9 mouse cellular contexts compared by ENCODE assay signal in genomic region chr12:102643316-102643715, GRCm38 (mm10).
DNase-seq lines count a peak whose midpoint lies in the region; ATAC-seq lines count a peak whose summit lies in the region.
"Had no signal": no experiment of that assay in that cellular context is flagged by ENCODE, and none has a peak within 500 bp of the region (broad histone marks: within the 10 kb centered on the region; RNA-seq: fewer than 3 reads in every experiment).

No protein-coding gene starts in this region.

- H3K4me1 ChIP-seq in midbrain, embryonic 15.5 days = peaks cover 17% of the 10 kb centered on the region
- H3K4me1 ChIP-seq in midbrain, embryonic 14.5 days (ENCODE audit: control insufficient read depth, insufficient read depth, low read length) = peaks cover 13% of the 10 kb centered on the region

- no peak overlapping the region for H3K4me3 ChIP-seq in midbrain, embryonic 15.5 days
- H3K4me3 ChIP-seq in midbrain, embryonic 14.5 days (replicated peaks; ENCODE audit: low read depth, low read length) = no peak overlapping the region
- H3K4me3 ChIP-seq: megakaryocyte, embryonic 14.5 days had no signal

- no peak overlapping the region for H3K27ac ChIP-seq in midbrain, embryonic 15.5 days
- no peak overlapping the region for H3K27ac ChIP-seq in midbrain, embryonic 14.5 days (replicated peaks; ENCODE audit: low read depth, low read length)

- 0 out of 2 replicates have a peak, but pooled peaks have one; percentile 21 for ATAC-seq in midbrain, embryonic 15.5 days (replicated peaks)
- no peak for ATAC-seq in midbrain, embryonic 14.5 days (ENCODE audit: low FRiP score, low TSS enrichment)

- 70% methylated on average over 6 of the region's 6 CpGs for WGBS in midbrain, embryonic 15.5 days
- 84% methylated on average over 6 of the region's 6 CpGs for WGBS in midbrain, embryonic 14.5 days

- H3K36me3 ChIP-seq in midbrain, embryonic 15.5 days (replicated peaks) = no peaks in the 10 kb centered on the region
- no peaks in the 10 kb centered on the region for H3K36me3 ChIP-seq in midbrain, embryonic 14.5 days (ENCODE audit: control insufficient read depth, insufficient read depth, low read length)

- no peak overlapping the region for H3K4me2 ChIP-seq in midbrain, embryonic 15.5 days
- no peak overlapping the region for H3K4me2 ChIP-seq in midbrain, embryonic 14.5 days (ENCODE audit: low read length)

- no peak overlapping the region for H3K9ac ChIP-seq in midbrain, embryonic 15.5 days
- no peak overlapping the region for H3K9ac ChIP-seq in midbrain, embryonic 14.5 days (replicated peaks; ENCODE audit: low read length)

- peak; percentile 53 to 61 for DNase-seq in cerebellum, postnatal 14 days
- no peak for DNase-seq in cerebellum, adult 9-10 months
- DNase-seq in midbrain, embryonic 14.5 days = no peak
- DNase-seq in kidney, postnatal 10 days = peak; percentile 85
- DNase-seq in spleen, postnatal 36 days (ENCODE audit: low spot score in 2 of 2) = peak; percentile 60 to 61
- no peak for DNase-seq in left cerebral cortex, postnatal 4 days
- DNase-seq in urinary bladder, postnatal 36 days (ENCODE audit: low spot score in 2 of 2) = no peak

- H3K27me3 ChIP-seq in midbrain, embryonic 15.5 days (replicated peaks) = no peaks in the 10 kb centered on the region
- H3K27me3 ChIP-seq in midbrain, embryonic 14.5 days (ENCODE audit: control insufficient read depth, insufficient read depth, low read length) = no peaks in the 10 kb centered on the region
- H3K27me3 ChIP-seq: megakaryocyte, embryonic 14.5 days had no signal

- intact Hi-C loops in left cerebral cortex, postnatal 4 days (cut with DNase I) = no loop called here

- H3K9me3 ChIP-seq in midbrain, embryonic 15.5 days = no peaks in the 10 kb centered on the region
- H3K9me3 ChIP-seq in midbrain, embryonic 14.5 days (ENCODE audit: control insufficient read depth, low read length) = no peaks in the 10 kb centered on the region
- H3K9me3 ChIP-seq: megakaryocyte, embryonic 14.5 days had no signal

Comparison
In these comparisons a context has a peak if more than half of its experiments do, and no peak if none do; other contexts are left out.
1. DNase-seq: peak in cerebellum, postnatal 14 days (2 of 2), kidney, postnatal 10 days (single experiment) and spleen, postnatal 36 days (2 of 2); none in cerebellum, adult 9-10 months (single experiment), midbrain, embryonic 14.5 days (single experiment), left cerebral cortex, postnatal 4 days (single experiment) and urinary bladder, postnatal 36 days (0 of 2).